Mouse (Mus musculus) small intestine, adult 2 months (tissue): ENCODE results near the gene Olfr550. TPM values are rescaled to one million over a fixed set of nuclear protein-coding genes. Genes with fewer than 3 reads are reported as not detected.

Source experiments
- H3K27ac ChIP-seq: fragments of 200-500 bp; 2 replicates; pipeline ENCODE4 v1.5.1; 2012; ENCODE audit warnings: low read depth, low read length, control low read depth, inconsistent platforms; ENCODE audit not compliant: insufficient read depth
- H3K27me3 ChIP-seq: fragments of 200-500 bp; 2 replicates; pipeline ENCODE4 v1.6.1; 2012; ENCODE audit warnings: mild to moderate bottlenecking, moderate library complexity, low read length, inconsistent platforms; ENCODE audit not compliant: control insufficient read depth, insufficient read depth
- H3K36me3 ChIP-seq: fragments of 200-500 bp; 2 replicates; pipeline ENCODE4 v1.6.1; 2012; ENCODE audit warnings: mild to moderate bottlenecking, low read length, control low read depth, inconsistent platforms; ENCODE audit not compliant: control insufficient read depth, insufficient read depth
- H3K4me1 ChIP-seq: fragments of 200-500 bp; 2 replicates; pipeline ENCODE4 v1.6.1; 2012; ENCODE audit warnings: low read length, inconsistent platforms, mixed read lengths; ENCODE audit not compliant: control insufficient read depth, insufficient read depth, insufficient read length
- H3K4me3 ChIP-seq: fragments of 200-500 bp; 2 replicates; pipeline ENCODE4 v1.5.1; 2012; ENCODE audit warnings: low read depth, mild to moderate bottlenecking, control low read depth, inconsistent platforms, low read length, moderate library complexity
- CTCF ChIP-seq: fragments of 200-500 bp; IDR thresholded peaks from 2 replicates; pipeline ENCODE4 v1.5.1; 2012; ENCODE audit warnings: low read depth, mild to moderate bottlenecking, control low read depth, inconsistent platforms, low read length, moderate library complexity, mixed read lengths; ENCODE audit not compliant: insufficient replicate concordance, insufficient read length; ENCODE audit errors: extremely low read depth
- POLR2A ChIP-seq: fragments of 200-500 bp; IDR thresholded peaks from 2 replicates; pipeline ENCODE4 v1.6.1; 2012; ENCODE audit warnings: low read depth, mild to moderate bottlenecking, control low read depth, inconsistent platforms, low read length, moderate library complexity
- WGBS: fragments of 180-500 bp; shearing (Covaris S2); methylation state at CpG from one replicate; pipeline ENCODE4 v1.1.7; 2018; 5-methylcytosine and 5-hydroxymethylcytosine counted together
- polyA plus RNA-seq: library from polyadenylated mRNA; depleted of rRNA; stranded (reverse); fragments of >200 nt; gene quantifications from 2 replicates; pipeline ENCODE4 v1.2.3, GENCODE M21; 2012; rRNA removed

The Olfr550 gene
- not detected in 2 replicates for polyA plus RNA-seq

- Histone ChIP-seq H3K4me3 (no peak within 1 kb of the TSS), H3K27ac (no peak within 1 kb of the TSS), H3K27me3 (no peaks in the 10 kb centered on the region; the same call in 1 of the 2 replicates), H3K4me1 (no peaks in the 10 kb centered on the region), H3K36me3 (no peaks in the 10 kb centered on the region)
- TF ChIP-seq POLR2A (no peak), CTCF (no peak)
- WGBS = 87% methylated on average over 8 of the region's 8 CpGs
Observed at GRCm38 (mm10) chr7:102571142-102571541, at the start of gene Olfr550. Gene Olfr550, plus strand, starts transcription at chr7:102571442.

GRCm38 (mm10) chr7:102529052-102529451, 42.2 kb upstream of the Olfr550 start:
- Histone ChIP-seq H3K4me3 (no peak overlapping the region), H3K27ac (no peak overlapping the region), H3K36me3 (no peaks in the 10 kb centered on the region), H3K4me1 (no peaks in the 10 kb centered on the region), H3K27me3 (no peaks in the 10 kb centered on the region; the same call in 1 of the 2 replicates)
- 65% methylated on average over 1 of the region's 1 CpGs for WGBS
- TF ChIP-seq POLR2A (no peak), CTCF (no peak)

- 56% methylated on average over 1 of the region's 1 CpGs for WGBS
- no peak within 1 kb of the TSS for H3K4me3 ChIP-seq
- no peaks in the 10 kb centered on the region for H3K4me1 ChIP-seq
- TF ChIP-seq POLR2A = no peak
- no peak for TF ChIP-seq CTCF
- H3K27me3 ChIP-seq = no peaks in the 10 kb centered on the region
- H3K27ac ChIP-seq = no peak within 1 kb of the TSS
- H3K36me3 ChIP-seq = no peaks in the 10 kb centered on the region
Observed at GRCm38 (mm10) chr7:102534449-102534848, 36.8 kb upstream of the Olfr550 start, which contains the start of gene Olfr547. Gene Olfr547, plus strand, starts transcription at chr7:102534749.

GRCm38 (mm10) chr7:102540596-102540995, 30.6 kb upstream of the Olfr550 start, which contains the start of gene Olfr548-ps1:
Gene Olfr548-ps1, plus strand, starts transcription at chr7:102540896.
- 71% methylated on average over 2 of the region's 2 CpGs for WGBS
- no peak within 1 kb of the TSS for H3K4me3 ChIP-seq
- no peak within 1 kb of the TSS for H3K27ac ChIP-seq
- H3K4me1 ChIP-seq = no peaks in the 10 kb centered on the region
- no peaks in the 10 kb centered on the region for H3K36me3 ChIP-seq
- TF ChIP-seq POLR2A (no peak), CTCF (no peak)
- no peaks in the 10 kb centered on the region for H3K27me3 ChIP-seq

GRCm38 (mm10) chr7:102541251-102541650, 30.0 kb upstream of the Olfr550 start:
- no peak overlapping the region for H3K27ac ChIP-seq
- 39% methylated on average over 3 of the region's 3 CpGs for WGBS
- H3K4me3 ChIP-seq = no peak overlapping the region
- H3K36me3 ChIP-seq = no peaks in the 10 kb centered on the region
- no peak for TF ChIP-seq POLR2A
- H3K4me1 ChIP-seq = no peaks in the 10 kb centered on the region
- H3K27me3 ChIP-seq = no peaks in the 10 kb centered on the region

- TF ChIP-seq CTCF (no peak), POLR2A (no peak)
- H3K27ac ChIP-seq = no peak within 1 kb of the TSS
- 84% methylated on average over 3 of the region's 3 CpGs for WGBS
- no peaks in the 10 kb centered on the region for H3K27me3 ChIP-seq
- no peaks in the 10 kb centered on the region for H3K4me1 ChIP-seq
- H3K36me3 ChIP-seq = no peaks in the 10 kb centered on the region
- H3K4me3 ChIP-seq = no peak within 1 kb of the TSS
Observed at GRCm38 (mm10) chr7:102549570-102549969, 21.7 kb upstream of the Olfr550 start, which contains the start of gene Olfr549. Gene Olfr549, plus strand, starts transcription at chr7:102549870.

- TF ChIP-seq CTCF (no peak), POLR2A (no peak)
- H3K36me3 ChIP-seq = peaks cover 3% of the 10 kb centered on the region; the same call in 1 of the 2 replicates
- H3K27ac ChIP-seq = no peak overlapping the region
- no peak overlapping the region for H3K4me3 ChIP-seq
- no peaks in the 10 kb centered on the region for H3K4me1 ChIP-seq
- H3K27me3 ChIP-seq = no peaks in the 10 kb centered on the region
- WGBS = 63% methylated on average over 3 of the region's 3 CpGs
Observed at GRCm38 (mm10) chr7:102553279-102553678, 18.0 kb upstream of the Olfr550 start.
